Mouse (Mus musculus): ENCODE measurements at regions not wholly inside any gene's neighbourhood (a gene's known extent, or its start where the extent isn't known, plus 50 kb on each side); places are given as distances from the start of the nearest gene placed in this dataset.

DNA sequence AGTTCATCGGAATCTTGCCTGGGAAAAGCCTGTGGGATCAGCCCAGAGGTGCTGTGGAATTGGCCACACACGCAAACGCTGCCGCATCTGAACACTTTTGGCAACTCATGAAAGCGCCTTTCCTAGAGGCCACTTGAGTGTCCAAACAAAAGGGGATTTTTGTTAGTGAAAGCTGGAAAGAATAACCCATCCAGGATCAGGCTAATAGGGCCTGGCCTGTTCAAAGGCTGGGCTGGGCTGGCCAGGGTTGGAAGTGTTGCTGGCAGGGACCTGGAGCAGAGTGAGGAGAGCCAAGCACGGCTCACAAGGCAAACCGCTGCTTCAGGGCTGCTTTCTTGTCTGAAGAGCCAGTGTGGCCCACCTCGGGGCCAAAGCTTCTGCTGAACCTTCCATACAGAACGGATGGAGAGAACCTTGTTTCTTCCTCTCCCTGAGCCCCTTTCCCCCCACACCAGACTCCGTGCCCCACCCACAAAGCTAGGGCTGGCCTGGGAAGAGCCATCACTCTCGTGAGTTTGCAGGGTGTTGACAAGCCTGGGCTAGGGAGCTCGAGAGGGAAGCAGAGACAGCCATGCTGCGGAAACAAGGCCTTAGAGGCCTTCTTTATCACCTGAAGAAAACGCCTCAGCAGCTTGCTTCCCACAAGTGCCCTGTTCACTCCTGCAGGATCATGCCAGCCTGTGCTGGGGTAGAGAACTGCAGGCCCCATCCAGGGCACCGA lies 459.5 kb downstream of the Ccdc171 start:
- Histone ChIP-seq H3K4me1 (replicated peaks; ENCODE audit: control insufficient read depth, insufficient read depth, low read length) (no peaks in the 10 kb centered on the region), H3K36me3 (ENCODE audit: control insufficient read depth, insufficient read depth, low read length) (no peaks in the 10 kb centered on the region), H3K27ac (ENCODE audit: control insufficient read depth, insufficient read depth, low read length) (no peak overlapping the region), H3K4me3 (ENCODE audit: control insufficient read depth, insufficient read depth, low read length) (no peak overlapping the region), H3K27me3 (ENCODE audit: control insufficient read depth, insufficient read depth, low read length) (no peaks in the 10 kb centered on the region)
- DNase-seq, result no peak
- TF ChIP-seq POLR2A (IDR thresholded peaks at IDR 0.05; ENCODE audit: control insufficient read depth, extremely low read depth, insufficient read depth, low read length, poor library complexity), result no peak
- no peak for TF ChIP-seq CTCF (IDR thresholded peaks at IDR 0.05; ENCODE audit: borderline replicate concordance, control insufficient read depth, extremely low read depth, insufficient read depth, low read length, poor library complexity)
- WGBS, result 92% methylated on average over 15 of the region's 15 CpGs

DNA sequence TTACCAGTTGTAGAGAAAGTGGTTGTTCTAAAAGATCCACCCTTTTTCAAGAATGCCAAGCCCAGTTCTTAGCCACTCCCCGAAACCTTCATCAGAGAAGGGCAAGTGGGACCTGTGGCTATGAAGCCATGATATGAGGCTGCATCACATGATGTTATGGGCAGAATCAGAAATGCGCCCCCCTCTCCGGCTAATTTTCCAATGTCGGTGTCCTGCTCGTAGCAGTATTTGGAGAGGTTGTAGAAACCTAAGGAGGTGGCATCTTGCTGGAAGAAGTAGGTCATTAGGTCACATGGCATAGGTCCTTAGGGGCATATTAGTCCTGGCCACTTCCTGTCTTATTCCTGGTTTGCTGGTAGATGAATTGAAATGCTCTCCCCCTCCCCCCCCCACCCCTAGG lies 460.1 kb downstream of the Ccdc171 start:
- no peaks in the 10 kb centered on the region for H3K27me3 ChIP-seq (ENCODE audit: control insufficient read depth, insufficient read depth, low read length)
- H3K27ac ChIP-seq (ENCODE audit: control insufficient read depth, insufficient read depth, low read length), result no peak overlapping the region
- no peak for TF ChIP-seq CTCF (IDR thresholded peaks at IDR 0.05; ENCODE audit: borderline replicate concordance, control insufficient read depth, extremely low read depth, insufficient read depth, low read length, poor library complexity)
- no peak for TF ChIP-seq POLR2A (IDR thresholded peaks at IDR 0.05; ENCODE audit: control insufficient read depth, extremely low read depth, insufficient read depth, low read length, poor library complexity)
- no peak for DNase-seq
- no peaks in the 10 kb centered on the region for H3K36me3 ChIP-seq (ENCODE audit: control insufficient read depth, insufficient read depth, low read length)
- H3K4me3 ChIP-seq (ENCODE audit: control insufficient read depth, insufficient read depth, low read length), result no peak overlapping the region
- WGBS, result 97% methylated on average over 5 of the region's 5 CpGs
- 0 out of 2 replicates have a peak, but pooled peaks cover 3% of the 10 kb centered on the region for H3K4me1 ChIP-seq (replicated peaks; ENCODE audit: control insufficient read depth, insufficient read depth, low read length)

DNA sequence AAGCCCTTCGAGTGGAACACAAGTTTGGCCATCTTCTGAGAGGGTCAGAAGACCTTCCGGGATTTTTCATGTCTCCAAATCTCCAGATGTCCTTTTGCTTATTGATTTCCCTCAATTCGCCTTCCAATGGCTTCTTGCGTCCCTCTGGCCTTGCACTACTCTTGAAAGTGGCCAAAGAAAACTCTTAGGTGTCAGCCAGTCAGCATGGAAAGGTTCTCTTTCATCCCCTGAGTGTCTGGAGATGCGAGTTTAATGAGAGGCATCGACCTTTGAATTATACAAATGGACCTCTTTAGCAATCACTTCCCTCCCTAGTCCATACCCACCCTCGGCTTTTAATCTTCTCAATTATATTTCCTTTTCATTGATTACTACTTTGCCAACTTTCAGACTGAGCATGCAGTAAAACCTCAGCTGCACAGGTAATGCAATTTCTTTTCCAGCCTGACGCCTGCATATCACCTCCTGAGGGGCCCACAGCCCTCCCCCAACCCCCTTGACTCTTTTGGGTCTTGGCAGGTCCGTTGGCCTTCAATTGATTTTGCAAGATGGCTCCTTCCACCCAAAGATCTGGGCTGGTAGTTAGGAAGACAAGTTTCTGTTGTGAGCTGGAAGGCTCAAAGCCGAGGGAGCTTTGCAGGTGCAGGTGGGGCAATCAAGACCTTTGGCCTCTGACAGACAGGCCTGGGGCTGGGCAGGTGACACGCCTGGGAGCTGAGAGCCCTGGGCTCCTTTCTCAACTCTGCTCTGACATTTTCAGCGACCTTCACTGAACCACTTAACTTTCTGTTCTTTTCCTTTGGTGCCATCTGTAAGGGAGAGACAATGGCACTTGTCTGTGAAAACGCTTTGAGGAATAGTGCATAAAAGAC lies 461.8 kb downstream of the Ccdc171 start:
- Histone ChIP-seq H3K27ac (ENCODE audit: control insufficient read depth, insufficient read depth, low read length) (no peak overlapping the region), H3K27me3 (ENCODE audit: control insufficient read depth, insufficient read depth, low read length) (no peaks in the 10 kb centered on the region), H3K4me1 (replicated peaks; ENCODE audit: control insufficient read depth, insufficient read depth, low read length) (0 out of 2 replicates have a peak, but pooled peaks cover 4% of the 10 kb centered on the region), H3K4me3 (ENCODE audit: control insufficient read depth, insufficient read depth, low read length) (no peak overlapping the region), H3K36me3 (ENCODE audit: control insufficient read depth, insufficient read depth, low read length) (no peaks in the 10 kb centered on the region)
- DNase-seq, result no peak
- TF ChIP-seq CTCF (IDR thresholded peaks at IDR 0.05; ENCODE audit: borderline replicate concordance, control insufficient read depth, extremely low read depth, insufficient read depth, low read length, poor library complexity), result no peak
- no peak for TF ChIP-seq POLR2A (IDR thresholded peaks at IDR 0.05; ENCODE audit: control insufficient read depth, extremely low read depth, insufficient read depth, low read length, poor library complexity)
- 93% methylated on average over 13 of the region's 13 CpGs for WGBS

DNA sequence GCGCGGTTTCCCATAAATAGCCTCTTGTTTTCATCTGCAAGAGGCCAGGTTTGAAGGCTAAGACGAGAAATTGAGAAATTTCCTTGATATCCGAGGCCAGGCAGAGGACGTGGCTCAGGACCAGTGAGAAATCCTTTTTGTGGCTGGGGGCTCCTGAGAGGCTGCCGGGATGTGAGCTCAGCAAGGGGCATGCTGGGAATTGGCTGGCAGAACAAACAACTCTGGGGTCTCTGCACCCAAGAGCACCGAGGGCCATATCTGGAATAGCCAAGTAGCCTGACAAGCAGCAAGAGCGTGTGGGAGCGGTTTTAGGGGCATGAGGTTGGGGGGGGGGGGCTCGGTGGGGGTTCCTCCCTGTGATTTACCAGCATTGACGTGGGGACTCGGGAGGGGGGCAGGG lies 462.5 kb downstream of the Ccdc171 start:
- TF ChIP-seq CTCF (IDR thresholded peaks at IDR 0.05; ENCODE audit: borderline replicate concordance, control insufficient read depth, extremely low read depth, insufficient read depth, low read length, poor library complexity), result no peak
- no peak for TF ChIP-seq POLR2A (IDR thresholded peaks at IDR 0.05; ENCODE audit: control insufficient read depth, extremely low read depth, insufficient read depth, low read length, poor library complexity)

DNA sequence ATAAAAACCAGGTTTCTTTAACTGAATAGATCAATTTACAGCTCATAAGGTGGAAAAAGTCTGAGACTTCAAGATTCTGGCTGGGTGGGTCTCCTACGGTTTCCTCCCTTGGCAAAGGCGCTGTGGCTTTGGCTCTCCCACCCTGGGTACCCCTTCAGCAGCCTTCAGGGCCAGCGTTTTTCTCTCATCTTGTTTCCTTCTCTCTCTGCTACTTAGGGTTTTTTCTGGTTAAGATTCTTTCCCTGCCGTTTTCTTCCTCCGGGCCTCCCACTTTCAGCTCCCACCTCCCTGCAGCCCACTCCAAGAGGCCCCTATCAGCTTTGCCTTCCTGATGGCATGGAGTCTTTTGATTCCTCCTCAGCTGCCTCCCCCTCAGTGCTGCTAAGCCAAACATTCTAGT lies 463.0 kb downstream of the Ccdc171 start:
- no peak overlapping the region for H3K27ac ChIP-seq (ENCODE audit: control insufficient read depth, insufficient read depth, low read length)

More for the DNA sequence above, 462.5 kb downstream of the Ccdc171 start:
- Histone ChIP-seq H3K36me3 (ENCODE audit: control insufficient read depth, insufficient read depth, low read length) (no peaks in the 10 kb centered on the region), H3K27me3 (ENCODE audit: control insufficient read depth, insufficient read depth, low read length) (no peaks in the 10 kb centered on the region), H3K27ac (ENCODE audit: control insufficient read depth, insufficient read depth, low read length) (no peak overlapping the region), H3K4me1 (replicated peaks; ENCODE audit: control insufficient read depth, insufficient read depth, low read length) (0 out of 2 replicates have a peak, but pooled peaks cover 4% of the 10 kb centered on the region), H3K4me3 (ENCODE audit: control insufficient read depth, insufficient read depth, low read length) (no peak overlapping the region)
- no peak for DNase-seq
- 62% methylated on average over 12 of the region's 12 CpGs for WGBS

GRCm38 (mm10) chr4:83990126-83990989 lies 465.0 kb downstream of the Ccdc171 start:
- WGBS, result 70% methylated on average over 13 of the region's 13 CpGs
- Histone ChIP-seq H3K27ac (ENCODE audit: control insufficient read depth, insufficient read depth, low read length) (no peak overlapping the region), H3K4me1 (replicated peaks; ENCODE audit: control insufficient read depth, insufficient read depth, low read length) (0 out of 2 replicates have a peak, but pooled peaks cover 4% of the 10 kb centered on the region), H3K4me3 (ENCODE audit: control insufficient read depth, insufficient read depth, low read length) (no peak overlapping the region), H3K27me3 (ENCODE audit: control insufficient read depth, insufficient read depth, low read length) (no peaks in the 10 kb centered on the region), H3K36me3 (ENCODE audit: control insufficient read depth, insufficient read depth, low read length) (no peaks in the 10 kb centered on the region)
- no peak for TF ChIP-seq POLR2A (IDR thresholded peaks at IDR 0.05; ENCODE audit: control insufficient read depth, extremely low read depth, insufficient read depth, low read length, poor library complexity)
- TF ChIP-seq CTCF (IDR thresholded peaks at IDR 0.05; ENCODE audit: borderline replicate concordance, control insufficient read depth, extremely low read depth, insufficient read depth, low read length, poor library complexity), result no peak
- no peak for DNase-seq

More for the DNA sequence above, 463.0 kb downstream of the Ccdc171 start:
- Histone ChIP-seq H3K4me1 (replicated peaks; ENCODE audit: control insufficient read depth, insufficient read depth, low read length) (0 out of 2 replicates have a peak, but pooled peaks cover 4% of the 10 kb centered on the region), H3K27me3 (ENCODE audit: control insufficient read depth, insufficient read depth, low read length) (no peaks in the 10 kb centered on the region), H3K36me3 (ENCODE audit: control insufficient read depth, insufficient read depth, low read length) (no peaks in the 10 kb centered on the region), H3K4me3 (ENCODE audit: control insufficient read depth, insufficient read depth, low read length) (no peak overlapping the region)
- no peak for DNase-seq
- WGBS, result 10% methylated on average over 5 of the region's 5 CpGs
- TF ChIP-seq POLR2A (IDR thresholded peaks at IDR 0.05; ENCODE audit: control insufficient read depth, extremely low read depth, insufficient read depth, low read length, poor library complexity), result no peak
- no peak for TF ChIP-seq CTCF (IDR thresholded peaks at IDR 0.05; ENCODE audit: borderline replicate concordance, control insufficient read depth, extremely low read depth, insufficient read depth, low read length, poor library complexity)

All from thymus, adult 2 months (tissue).